Mouse (Mus musculus): ENCODE data around the gene Adam12.

GRCm38 (mm10) chr7:134185751-134186150 lies 46.2 kb downstream of the Adam12 start:
- no peak for TF ChIP-seq POLR2A (IDR thresholded peaks at IDR 0.05; ENCODE audit: borderline replicate concordance, insufficient read depth, low read length)
- TF ChIP-seq CTCF (IDR thresholded peaks at IDR 0.05; ENCODE audit: borderline replicate concordance, insufficient read depth, low read depth, low read length) = no peak

Data from cerebellum, adult 2 months (tissue).